Mouse (Mus musculus) stomach, embryonic 14.5 days (tissue): ENCODE measurements around the gene F11. TPM values are rescaled to one million over a fixed set of nuclear protein-coding genes. Genes with fewer than 3 reads are reported as not detected.

Experiments used
- ATAC-seq: fragments of 200-750 bp; cut with Nextera tagmentation; 2 replicates; pipeline ENCODE4 v1.8.0; 2017; ENCODE audit warnings: low read depth, moderate TSS enrichment; ENCODE audit not compliant: insufficient number of reproducible peaks, insufficient read depth, low FRiP score
- H3K27ac ChIP-seq: fragments of 300-500 bp; sonication (generic); 2 replicates; pipeline ENCODE4 v1.5.1; 2014; ENCODE audit warnings: mild to moderate bottlenecking, low read length, moderate library complexity, mixed read lengths
- H3K27me3 ChIP-seq: fragments of 300-500 bp; sonication (generic); 2 replicates; pipeline ENCODE4 v1.6.1; 2014; ENCODE audit warnings: low read length, control low read depth, mixed read lengths; ENCODE audit not compliant: control insufficient read depth, insufficient read depth
- H3K36me3 ChIP-seq: fragments of 300-500 bp; sonication (generic); 2 replicates; pipeline ENCODE4 v1.6.1; 2014; ENCODE audit warnings: mild to moderate bottlenecking, control low read depth, low read length, moderate library complexity, mixed read lengths; ENCODE audit not compliant: control insufficient read depth, insufficient read depth
- H3K4me1 ChIP-seq: fragments of 300-500 bp; sonication (generic); 2 replicates; pipeline ENCODE4 v1.6.1; 2014; ENCODE audit warnings: low read length, control low read depth, mixed read lengths; ENCODE audit not compliant: control insufficient read depth, insufficient read depth
- H3K4me2 ChIP-seq: fragments of 300-500 bp; sonication (generic); replicated peaks from 2 replicates; pipeline ENCODE4 v1.6.1; 2014; ENCODE audit warnings: low read depth, low read length, control low read depth
- H3K4me3 ChIP-seq: fragments of 300-500 bp; sonication (generic); 2 replicates; pipeline ENCODE4 v1.5.1; 2014; ENCODE audit warnings: low read depth, low read length, control low read depth
- H3K9ac ChIP-seq: fragments of 300-500 bp; sonication (generic); replicated peaks from 2 replicates; pipeline ENCODE4 v1.6.1; 2014; ENCODE audit warnings: low read depth, mild to moderate bottlenecking, control low read depth, low read length, moderate library complexity, mixed read lengths
- H3K9me3 ChIP-seq: fragments of 300-500 bp; sonication (generic); 2 replicates; pipeline ENCODE4 v1.6.1; 2016; ENCODE audit warnings: low read depth, low read length, control low read depth; ENCODE audit not compliant: control insufficient read depth
- WGBS: fragments of 180-500 bp; shearing (Covaris S2); extraction: QIAGEN DNeasy Blood & Tissue Kit; methylation state at CpG from one replicate; pipeline ENCODE4 v1.1.7; 2014; 5-methylcytosine and 5-hydroxymethylcytosine counted together
- polyA plus RNA-seq: library from polyadenylated mRNA; unstranded; fragments of >200 nt; fragmentation: Nextera tagmentation; extraction: Ambion mirVana; gene quantifications from 2 replicates; pipeline ENCODE4 v1.2.1, GENCODE M21; 2014

Gene F11
- not detected in 2 replicates for polyA plus RNA-seq

DNA sequence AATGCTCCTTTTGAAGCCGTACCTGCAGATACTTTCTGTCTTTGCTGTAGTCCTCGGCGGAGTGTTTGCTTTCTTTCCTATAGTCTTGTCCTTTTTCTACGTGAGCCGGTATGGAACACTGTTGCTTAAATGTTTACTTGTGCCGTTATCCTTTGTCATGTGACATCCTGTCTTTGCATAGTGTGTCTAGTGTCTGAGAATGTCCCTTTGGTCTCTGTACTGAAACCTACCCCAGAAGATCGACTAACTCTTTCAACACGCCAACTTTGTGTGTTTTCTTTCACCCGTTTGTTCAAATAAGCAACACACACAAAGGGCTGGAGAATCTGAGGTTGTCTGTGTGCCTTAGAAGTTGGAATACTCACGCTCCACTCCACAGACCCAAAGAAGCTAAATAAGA, at the start of gene F11:
F11 (minus strand) TSS at position 112 of the 400 bp plus-strand sequence.
- no peaks in the 10 kb centered on the region for H3K4me1 ChIP-seq
- H3K27me3 ChIP-seq, result no peaks in the 10 kb centered on the region
- 68% methylated on average over 10 of the region's 10 CpGs for whole genome bisulfite sequencing
- H3K4me3 ChIP-seq, result no peak within 1 kb of the TSS
- no peak for ATAC-seq
- H3K36me3 ChIP-seq, result no peaks in the 10 kb centered on the region
- H3K9me3 ChIP-seq, result no peaks in the 10 kb centered on the region
- no peak within 1 kb of the TSS for H3K4me2 ChIP-seq
- no peak within 1 kb of the TSS for H3K9ac ChIP-seq
- H3K27ac ChIP-seq, result no peak within 1 kb of the TSS

DNA sequence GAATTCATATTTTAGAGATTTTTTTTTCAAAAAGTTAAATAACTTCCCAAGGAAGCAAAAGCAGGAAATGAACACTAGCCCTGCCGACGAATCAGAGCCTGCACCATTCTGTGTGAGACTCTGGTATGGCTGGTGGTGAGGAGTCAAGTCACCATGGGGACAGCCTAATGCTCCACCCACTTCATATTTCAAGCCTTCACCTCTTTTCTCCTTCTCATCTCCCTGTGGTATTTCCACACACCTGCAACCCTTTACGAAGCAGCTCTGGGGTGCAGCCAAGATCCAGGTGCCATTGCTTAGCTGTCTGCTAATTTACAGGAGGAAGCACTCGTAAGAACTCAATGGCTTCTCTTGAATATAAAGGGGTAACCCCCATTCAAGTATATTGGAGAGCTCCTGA, 49.1 kb upstream of the F11 start:
- ATAC-seq, result no peak

DNA sequence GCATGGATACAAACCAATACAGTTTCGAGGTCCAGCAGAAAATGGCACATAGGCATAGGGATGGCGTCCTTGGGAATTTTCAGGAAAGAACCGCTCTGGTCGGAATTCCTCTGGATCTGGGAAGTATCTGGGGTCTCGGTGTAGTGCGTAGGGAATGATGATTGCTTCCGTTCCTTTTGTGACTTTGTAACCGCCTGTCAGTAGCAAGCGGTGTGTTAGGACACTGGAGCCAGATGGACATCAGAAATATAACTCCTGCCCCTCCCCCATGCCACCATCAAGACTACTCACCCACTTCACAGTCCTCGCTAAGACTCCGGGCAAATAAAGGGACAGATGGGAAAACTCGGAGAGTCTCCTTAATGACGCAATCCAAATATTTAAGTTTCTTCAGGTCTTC, 46.5 kb upstream of the F11 start, which contains the start of gene Gm45753:
Gm45753 (minus strand) TSS at position 101 of the 400 bp plus-strand sequence.
- no peak within 1 kb of the TSS for H3K4me2 ChIP-seq
- H3K27me3 ChIP-seq, result no peaks in the 10 kb centered on the region
- no peaks in the 10 kb centered on the region for H3K9me3 ChIP-seq
- H3K36me3 ChIP-seq, result no peaks in the 10 kb centered on the region
- H3K4me3 ChIP-seq, result no peak within 1 kb of the TSS
- ATAC-seq, result no peak
- no peaks in the 10 kb centered on the region for H3K4me1 ChIP-seq
- no peak within 1 kb of the TSS for H3K9ac ChIP-seq
- no peak within 1 kb of the TSS for H3K27ac ChIP-seq
- 83% methylated on average over 13 of the region's 13 CpGs for WGBS

More for the DNA sequence above, 49.1 kb upstream of the F11 start:
- Histone ChIP-seq H3K27ac (no peak overlapping the region), H3K9ac (no peak overlapping the region), H3K36me3 (no peaks in the 10 kb centered on the region), H3K9me3 (no peaks in the 10 kb centered on the region), H3K27me3 (no peaks in the 10 kb centered on the region), H3K4me2 (no peak overlapping the region), H3K4me1 (no peaks in the 10 kb centered on the region), H3K4me3 (no peak overlapping the region)
- WGBS, result 77% methylated on average over 4 of the region's 4 CpGs

DNA sequence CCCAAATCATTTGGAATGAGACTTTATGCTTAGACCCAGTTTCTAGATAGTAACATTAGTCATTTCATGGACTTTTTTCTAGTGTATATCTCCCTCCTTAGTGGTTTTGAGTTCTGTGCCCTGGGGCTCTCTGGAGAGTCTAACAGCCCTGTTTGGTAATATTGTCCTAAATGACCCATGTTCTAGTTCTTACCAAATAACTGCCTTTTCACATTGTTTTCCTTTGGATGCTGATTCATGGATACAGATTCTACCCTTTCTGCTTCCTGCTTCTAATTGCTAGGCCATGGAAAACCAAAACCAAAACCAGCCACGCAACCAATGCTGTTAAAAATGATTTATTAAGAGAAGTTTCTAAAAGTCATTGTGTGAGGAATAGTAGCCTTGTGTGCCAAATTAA, 43.6 kb upstream of the F11 start:
- H3K27ac ChIP-seq, result no peak overlapping the region
- no peaks in the 10 kb centered on the region for H3K9me3 ChIP-seq
- H3K27me3 ChIP-seq, result no peaks in the 10 kb centered on the region
- H3K36me3 ChIP-seq, result no peaks in the 10 kb centered on the region
- H3K4me2 ChIP-seq, result no peak overlapping the region
- no peak overlapping the region for H3K9ac ChIP-seq
- H3K4me1 ChIP-seq, result no peaks in the 10 kb centered on the region
- ATAC-seq, result no peak
- WGBS, result 58% methylated on average over 1 of the region's 1 CpGs
- H3K4me3 ChIP-seq, result no peak overlapping the region

DNA sequence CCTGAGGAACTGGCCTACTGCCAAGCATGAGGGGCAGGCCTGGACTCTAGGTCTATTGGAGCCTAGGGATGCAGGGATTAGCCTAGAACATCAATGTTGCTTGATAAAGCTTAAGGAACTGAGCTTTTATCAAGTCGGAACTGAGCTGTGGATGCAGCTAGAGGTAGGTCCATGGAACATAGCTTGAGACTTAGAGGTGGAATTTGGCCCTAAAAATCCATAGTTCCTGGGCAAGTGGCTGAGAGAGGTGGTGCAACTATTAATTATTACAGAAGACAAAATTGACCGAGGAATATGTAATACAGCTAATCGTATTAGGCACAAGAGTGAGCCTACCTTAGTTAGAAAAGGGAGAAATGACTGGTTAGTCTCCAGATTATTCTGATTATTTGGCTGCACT, 42.5 kb upstream of the F11 start:
- Histone ChIP-seq H3K27me3 (no peaks in the 10 kb centered on the region), H3K9me3 (no peaks in the 10 kb centered on the region), H3K9ac (no peak overlapping the region), H3K36me3 (no peaks in the 10 kb centered on the region), H3K4me1 (no peaks in the 10 kb centered on the region), H3K27ac (no peak overlapping the region), H3K4me2 (no peak overlapping the region), H3K4me3 (no peak overlapping the region)
- 87% methylated on average over 3 of the region's 3 CpGs for WGBS
- ATAC-seq, result no peak

DNA sequence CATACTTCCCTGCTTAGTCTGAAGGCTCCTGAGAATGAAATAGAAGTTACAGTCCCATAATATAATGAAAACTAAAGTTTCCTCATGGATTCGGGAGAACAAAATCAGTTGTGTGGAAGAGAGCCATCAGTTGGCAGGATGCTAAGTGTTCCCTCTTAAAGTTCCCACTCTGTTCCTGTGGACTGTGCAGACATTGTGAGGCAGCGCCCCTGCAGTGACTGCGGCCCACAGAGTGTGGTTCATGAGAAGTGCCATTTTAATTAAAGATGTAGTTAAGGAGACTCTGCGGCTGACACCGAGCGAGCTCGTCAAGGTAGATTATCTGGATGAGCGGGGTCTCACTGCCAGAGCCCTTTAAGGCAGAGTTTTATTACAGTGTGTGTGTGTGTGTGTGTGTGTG, 40.6 kb upstream of the F11 start:
- no peaks in the 10 kb centered on the region for H3K9me3 ChIP-seq
- ATAC-seq, result no peak
- no peaks in the 10 kb centered on the region for H3K27me3 ChIP-seq
- WGBS, result 84% methylated on average over 8 of the region's 8 CpGs
- H3K4me2 ChIP-seq, result no peak overlapping the region
- H3K4me1 ChIP-seq, result no peaks in the 10 kb centered on the region
- no peak overlapping the region for H3K27ac ChIP-seq
- H3K9ac ChIP-seq, result no peak overlapping the region
- no peaks in the 10 kb centered on the region for H3K36me3 ChIP-seq
- H3K4me3 ChIP-seq, result no peak overlapping the region

DNA sequence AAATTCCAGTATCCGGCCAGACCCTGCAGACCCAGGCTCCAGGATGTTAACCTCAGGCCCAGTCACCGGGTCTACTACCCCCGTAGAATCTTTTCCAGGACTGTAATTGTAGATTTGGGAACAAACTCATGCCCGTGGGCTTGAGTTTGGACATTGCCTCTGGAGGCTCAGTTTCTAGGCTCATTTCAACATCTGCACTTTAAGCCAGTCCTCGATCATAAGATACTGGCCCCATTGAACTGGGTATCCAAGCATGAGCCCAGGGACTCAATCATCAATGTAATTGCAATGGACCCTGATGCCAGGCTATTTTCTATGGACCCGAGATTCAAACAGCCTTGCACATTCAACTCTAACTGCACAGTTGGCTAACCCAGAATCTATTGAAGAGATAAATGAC, 33.4 kb upstream of the F11 start:
- Histone ChIP-seq H3K9ac (no peak overlapping the region), H3K4me1 (no peaks in the 10 kb centered on the region), H3K9me3 (no peaks in the 10 kb centered on the region), H3K36me3 (no peaks in the 10 kb centered on the region), H3K4me2 (no peak overlapping the region), H3K27me3 (no peaks in the 10 kb centered on the region), H3K27ac (no peak overlapping the region), H3K4me3 (no peak overlapping the region)
- WGBS, result 85% methylated on average over 6 of the region's 6 CpGs
- no peak for ATAC-seq

DNA sequence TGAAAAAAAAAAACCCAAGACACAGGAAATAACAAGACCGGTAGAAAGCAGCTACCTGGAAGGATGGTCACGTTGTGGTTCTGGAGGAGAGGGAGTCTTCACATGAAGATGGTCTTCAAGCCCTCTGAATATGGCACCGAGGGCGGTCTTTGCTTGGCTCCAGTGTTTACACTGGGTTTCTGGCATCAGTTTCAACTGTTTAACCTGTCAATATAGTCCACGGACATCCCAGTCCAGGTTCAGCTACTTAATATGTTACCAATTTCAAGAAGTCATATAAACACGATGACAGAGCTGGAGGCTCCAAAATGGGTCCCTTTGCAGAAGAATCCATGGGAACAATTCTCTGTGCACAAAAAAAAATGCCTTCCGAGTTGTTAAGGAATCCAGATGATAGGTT, 32.9 kb upstream of the F11 start, which contains the start of gene Klkb1:
Klkb1 (minus strand) TSS at position 173 of the 400 bp plus-strand sequence.
- Histone ChIP-seq H3K36me3 (no peaks in the 10 kb centered on the region), H3K4me1 (no peaks in the 10 kb centered on the region), H3K27ac (no peak within 1 kb of the TSS), H3K4me3 (no peak within 1 kb of the TSS), H3K4me2 (no peak within 1 kb of the TSS), H3K9ac (no peak within 1 kb of the TSS), H3K27me3 (no peaks in the 10 kb centered on the region), H3K9me3 (no peaks in the 10 kb centered on the region)
- WGBS, result 77% methylated on average over 7 of the region's 7 CpGs
- ATAC-seq, result no peak

DNA sequence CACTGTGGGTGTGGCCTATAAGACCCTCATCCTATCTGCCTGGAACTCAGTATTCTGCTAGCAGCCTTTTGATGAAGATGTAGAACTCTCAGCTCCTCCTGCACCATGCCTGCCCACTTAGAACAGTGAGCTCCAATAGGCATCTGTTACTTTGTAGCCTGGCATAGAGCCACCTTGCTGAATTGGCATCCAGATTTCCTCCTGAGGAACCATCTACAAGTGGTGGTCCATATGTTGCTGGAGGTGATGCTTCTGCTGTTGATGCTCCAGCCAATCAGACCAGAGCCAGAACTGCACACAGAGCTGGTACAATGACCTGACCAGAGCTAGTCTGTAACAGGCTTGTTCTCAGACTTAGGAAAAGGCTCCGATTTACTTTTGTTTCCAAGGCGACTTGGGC, 30.0 kb upstream of the F11 start:
- Histone ChIP-seq H3K36me3 (no peaks in the 10 kb centered on the region), H3K4me3 (no peak overlapping the region), H3K4me1 (no peaks in the 10 kb centered on the region), H3K27me3 (no peaks in the 10 kb centered on the region), H3K9ac (no peak overlapping the region), H3K27ac (no peak overlapping the region), H3K9me3 (no peaks in the 10 kb centered on the region), H3K4me2 (no peak overlapping the region)
- WGBS, result 89% methylated on average over 2 of the region's 2 CpGs
- ATAC-seq, result no peak
